Mouse (Mus musculus): Measurements from ENCODE around the gene Grik3. TPM values are rescaled to one million over a fixed set of nuclear protein-coding genes. Genes with fewer than 3 reads are reported as not detected.

Gene Grik3
- polyA plus RNA-seq, 1 experiment, result 10.3 TPM

DNA sequence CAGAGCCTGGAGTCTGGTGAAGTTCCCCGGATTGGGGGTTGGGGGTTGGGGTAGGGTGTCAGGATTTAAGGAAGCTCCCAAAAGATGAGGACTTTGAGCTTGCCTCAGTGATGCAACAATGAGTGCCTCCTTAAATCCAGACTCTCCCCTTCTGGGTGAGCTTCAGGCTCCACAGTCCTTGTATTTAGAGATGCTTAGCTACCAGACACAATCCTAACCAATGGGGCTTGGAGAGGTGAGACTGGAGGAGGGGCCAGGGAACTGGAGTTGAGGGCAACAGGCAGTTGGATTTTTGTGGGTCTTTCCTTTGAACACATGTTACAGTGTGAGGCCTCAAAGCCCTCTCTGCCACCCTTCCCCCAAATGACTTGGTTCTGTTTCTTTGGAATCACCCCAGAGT is 6.5 kb downstream of the Grik3 start:
- H3K4me1 ChIP-seq (ENCODE audit: control insufficient read depth, insufficient read depth, low read length), result peaks cover 7% of the 10 kb centered on the region
- no peak overlapping the region for H3K4me3 ChIP-seq (ENCODE audit: low read depth, low read length)
- no peaks in the 10 kb centered on the region for H3K36me3 ChIP-seq (ENCODE audit: control insufficient read depth, insufficient read depth, low read length, poor library complexity, severe bottlenecking)
- TF ChIP-seq CTCF (IDR thresholded peaks at IDR 0.05; ENCODE audit: low read depth, low read length), result no peak
- no peak for TF ChIP-seq POLR2A (IDR thresholded peaks at IDR 0.05; ENCODE audit: insufficient read depth, low read length)
- no peak for TF ChIP-seq EP300 (IDR thresholded peaks at IDR 0.05; ENCODE audit: insufficient read depth, low read depth, low read length)
- no peaks in the 10 kb centered on the region for H3K27me3 ChIP-seq (ENCODE audit: control insufficient read depth, insufficient read depth, low read length, poor library complexity, severe bottlenecking)
- H3K9me3 ChIP-seq (replicated peaks; ENCODE audit: control insufficient read depth, insufficient read depth, low read length, poor library complexity, severe bottlenecking), result no peaks in the 10 kb centered on the region
- H3K27ac ChIP-seq (ENCODE audit: insufficient read depth, low read length), result peak overlapping the region; percentile 12; the same call in 1 of the 2 replicates
- 0 out of 2 replicates have a peak overlapping the region, but pooled peaks have one; percentile 22 for H3K9ac ChIP-seq (ENCODE audit: low read depth, poor library complexity, severe bottlenecking)

DNA sequence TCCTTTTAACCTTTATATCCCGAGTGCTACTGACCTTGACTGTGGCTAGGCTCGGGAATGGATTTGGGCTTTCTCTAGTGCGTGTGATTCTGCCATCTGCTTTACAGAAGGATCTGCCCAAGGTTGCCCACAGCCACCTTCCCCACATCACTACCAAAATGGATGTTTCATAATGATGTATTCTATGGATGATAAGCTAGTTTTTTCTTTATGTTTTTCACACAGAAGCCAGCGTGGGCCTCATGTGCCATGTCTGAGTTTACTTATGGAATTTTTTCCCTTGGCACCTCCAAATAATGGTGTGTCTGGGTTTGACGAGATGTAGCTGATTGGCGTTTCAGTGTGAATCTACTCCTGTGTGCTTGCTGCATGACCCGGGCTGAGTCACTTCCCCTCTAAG is 7.0 kb downstream of the Grik3 start:
- no peaks in the 10 kb centered on the region for H3K27me3 ChIP-seq (ENCODE audit: control insufficient read depth, insufficient read depth, low read length, poor library complexity, severe bottlenecking)
- TF ChIP-seq CTCF (IDR thresholded peaks at IDR 0.05; ENCODE audit: low read depth, low read length) (no peak), POLR2A (IDR thresholded peaks at IDR 0.05; ENCODE audit: insufficient read depth, low read length) (no peak), EP300 (IDR thresholded peaks at IDR 0.05; ENCODE audit: insufficient read depth, low read depth, low read length) (no peak)
- H3K27ac ChIP-seq (ENCODE audit: insufficient read depth, low read length), result peak overlapping the region; percentile 12; the same call in 1 of the 2 replicates
- H3K4me3 ChIP-seq (ENCODE audit: low read depth, low read length), result no peak overlapping the region
- 0 out of 2 replicates have a peak overlapping the region, but pooled peaks have one; percentile 22 for H3K9ac ChIP-seq (ENCODE audit: low read depth, poor library complexity, severe bottlenecking)
- H3K4me1 ChIP-seq (ENCODE audit: control insufficient read depth, insufficient read depth, low read length), result peaks cover 7% of the 10 kb centered on the region
- no peaks in the 10 kb centered on the region for H3K36me3 ChIP-seq (ENCODE audit: control insufficient read depth, insufficient read depth, low read length, poor library complexity, severe bottlenecking)
- no peaks in the 10 kb centered on the region for H3K9me3 ChIP-seq (replicated peaks; ENCODE audit: control insufficient read depth, insufficient read depth, low read length, poor library complexity, severe bottlenecking)

DNA sequence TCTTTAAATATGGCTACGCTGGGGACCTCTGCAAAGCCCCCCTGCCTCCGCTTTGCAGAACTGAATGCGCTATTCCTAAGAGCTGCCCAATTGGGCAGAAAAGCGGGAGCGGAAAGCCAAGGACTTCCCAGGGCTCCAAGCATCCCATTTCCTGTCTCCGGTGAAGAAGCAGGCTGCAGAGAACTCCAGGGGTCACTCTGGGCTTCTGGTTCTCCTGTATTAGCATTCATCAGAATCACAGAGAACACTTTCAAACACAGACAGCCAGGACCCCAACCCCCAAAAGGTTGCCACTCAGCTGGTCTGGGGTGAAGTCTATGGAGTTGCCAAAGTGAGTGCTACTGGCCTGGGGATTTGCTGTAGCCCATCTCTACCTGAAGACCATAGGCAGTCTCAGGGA is 8.4 kb downstream of the Grik3 start:
- Histone ChIP-seq H3K36me3 (ENCODE audit: control insufficient read depth, insufficient read depth, low read length, poor library complexity, severe bottlenecking) (no peaks in the 10 kb centered on the region), H3K4me1 (ENCODE audit: control insufficient read depth, insufficient read depth, low read length) (peaks cover 7% of the 10 kb centered on the region), H3K27ac (ENCODE audit: insufficient read depth, low read length) (no peak overlapping the region), H3K27me3 (ENCODE audit: control insufficient read depth, insufficient read depth, low read length, poor library complexity, severe bottlenecking) (no peaks in the 10 kb centered on the region), H3K9me3 (replicated peaks; ENCODE audit: control insufficient read depth, insufficient read depth, low read length, poor library complexity, severe bottlenecking) (no peaks in the 10 kb centered on the region), H3K4me3 (ENCODE audit: low read depth, low read length) (no peak overlapping the region), H3K9ac (ENCODE audit: low read depth, poor library complexity, severe bottlenecking) (no peak overlapping the region)
- no peak for TF ChIP-seq EP300 (IDR thresholded peaks at IDR 0.05; ENCODE audit: insufficient read depth, low read depth, low read length)
- no peak for TF ChIP-seq CTCF (IDR thresholded peaks at IDR 0.05; ENCODE audit: low read depth, low read length)
- no peak for TF ChIP-seq POLR2A (IDR thresholded peaks at IDR 0.05; ENCODE audit: insufficient read depth, low read length)

DNA sequence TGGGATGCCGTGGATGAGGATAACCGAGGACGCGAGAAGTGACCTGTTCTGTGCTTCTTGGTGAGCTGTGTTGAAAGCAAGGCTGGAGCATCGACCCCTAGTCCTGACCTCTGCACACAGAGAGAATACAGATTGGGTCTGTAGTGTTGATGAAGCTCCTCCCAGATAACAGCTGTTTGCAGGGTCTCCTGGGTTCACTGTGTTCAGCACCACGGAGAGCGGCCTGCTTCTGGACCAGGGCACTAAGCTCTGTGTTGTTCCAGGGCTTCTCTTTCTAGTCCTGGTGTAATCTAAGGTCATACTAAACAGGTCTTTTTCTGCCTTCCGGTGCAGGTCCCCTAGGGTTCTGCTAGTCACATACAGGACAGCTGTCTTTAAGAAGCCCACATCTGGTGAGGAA is 12.4 kb downstream of the Grik3 start:
- H3K27me3 ChIP-seq (ENCODE audit: control insufficient read depth, insufficient read depth, low read length, poor library complexity, severe bottlenecking), result no peaks in the 10 kb centered on the region
- H3K36me3 ChIP-seq (ENCODE audit: control insufficient read depth, insufficient read depth, low read length, poor library complexity, severe bottlenecking), result no peaks in the 10 kb centered on the region
- H3K9me3 ChIP-seq (replicated peaks; ENCODE audit: control insufficient read depth, insufficient read depth, low read length, poor library complexity, severe bottlenecking), result no peaks in the 10 kb centered on the region
- H3K9ac ChIP-seq (ENCODE audit: low read depth, poor library complexity, severe bottlenecking), result no peak overlapping the region
- no peak overlapping the region for H3K4me3 ChIP-seq (ENCODE audit: low read depth, low read length)
- no peak for TF ChIP-seq CTCF (IDR thresholded peaks at IDR 0.05; ENCODE audit: low read depth, low read length)
- no peak for TF ChIP-seq EP300 (IDR thresholded peaks at IDR 0.05; ENCODE audit: insufficient read depth, low read depth, low read length)
- no peak for TF ChIP-seq POLR2A (IDR thresholded peaks at IDR 0.05; ENCODE audit: insufficient read depth, low read length)
- peaks cover 5% of the 10 kb centered on the region for H3K4me1 ChIP-seq (ENCODE audit: control insufficient read depth, insufficient read depth, low read length)
- H3K27ac ChIP-seq (ENCODE audit: insufficient read depth, low read length), result no peak overlapping the region

DNA sequence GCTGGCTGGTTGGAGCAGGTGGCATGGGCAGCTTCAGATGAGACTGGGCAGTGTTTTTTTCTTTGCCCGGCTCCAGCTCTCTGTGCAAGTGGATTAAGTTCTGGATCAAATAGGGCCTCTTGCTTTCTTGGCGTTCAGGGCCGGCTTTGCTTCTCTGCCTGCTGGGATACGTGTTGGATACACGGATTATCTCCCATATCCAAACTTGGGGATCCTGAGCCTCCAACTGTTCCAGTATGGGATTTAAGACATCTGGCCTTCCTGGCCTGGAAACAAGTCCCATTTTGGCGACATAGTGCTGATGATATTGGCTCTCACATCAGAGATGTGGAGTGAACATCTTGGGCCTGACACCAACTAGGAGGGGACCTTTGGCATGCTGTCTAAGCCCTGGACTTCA is 21.9 kb downstream of the Grik3 start:
- TF ChIP-seq POLR2A (IDR thresholded peaks at IDR 0.05; ENCODE audit: insufficient read depth, low read length) (no peak), EP300 (IDR thresholded peaks at IDR 0.05; ENCODE audit: insufficient read depth, low read depth, low read length) (no peak), CTCF (IDR thresholded peaks at IDR 0.05; ENCODE audit: low read depth, low read length) (no peak)
- no peak overlapping the region for H3K9ac ChIP-seq (ENCODE audit: low read depth, poor library complexity, severe bottlenecking)
- no peaks in the 10 kb centered on the region for H3K36me3 ChIP-seq (ENCODE audit: control insufficient read depth, insufficient read depth, low read length, poor library complexity, severe bottlenecking)
- H3K27me3 ChIP-seq (ENCODE audit: control insufficient read depth, insufficient read depth, low read length, poor library complexity, severe bottlenecking), result no peaks in the 10 kb centered on the region
- H3K9me3 ChIP-seq (replicated peaks; ENCODE audit: control insufficient read depth, insufficient read depth, low read length, poor library complexity, severe bottlenecking), result no peaks in the 10 kb centered on the region
- no peak overlapping the region for H3K4me3 ChIP-seq (ENCODE audit: low read depth, low read length)
- H3K27ac ChIP-seq (ENCODE audit: insufficient read depth, low read length), result no peak overlapping the region
- H3K4me1 ChIP-seq (ENCODE audit: control insufficient read depth, insufficient read depth, low read length), result no peaks in the 10 kb centered on the region

DNA sequence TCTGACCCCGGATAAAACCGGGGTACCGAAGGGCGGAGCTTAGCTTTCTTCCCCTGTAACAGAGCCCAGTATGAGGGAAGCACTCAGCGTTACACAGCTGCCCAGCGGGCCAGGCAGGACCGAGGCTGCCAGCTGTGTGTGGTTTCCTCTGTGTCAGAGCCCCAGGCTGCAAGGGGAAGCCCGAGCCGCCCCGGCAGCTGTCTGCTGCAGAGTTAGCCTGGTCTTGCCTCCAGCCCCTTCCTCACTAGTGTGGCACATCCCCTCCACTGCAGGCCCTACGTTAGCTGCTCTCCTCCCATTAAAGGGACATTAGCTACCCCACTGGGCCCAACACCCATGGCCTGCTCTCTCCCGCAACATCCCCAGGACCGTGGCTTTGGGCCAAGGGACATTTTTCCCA is 25.1 kb downstream of the Grik3 start:
- Histone ChIP-seq H3K27ac (ENCODE audit: insufficient read depth, low read length) (no peak overlapping the region), H3K4me3 (ENCODE audit: low read depth, low read length) (no peak overlapping the region), H3K9ac (ENCODE audit: low read depth, poor library complexity, severe bottlenecking) (no peak overlapping the region), H3K9me3 (replicated peaks; ENCODE audit: control insufficient read depth, insufficient read depth, low read length, poor library complexity, severe bottlenecking) (no peaks in the 10 kb centered on the region), H3K27me3 (ENCODE audit: control insufficient read depth, insufficient read depth, low read length, poor library complexity, severe bottlenecking) (no peaks in the 10 kb centered on the region), H3K36me3 (ENCODE audit: control insufficient read depth, insufficient read depth, low read length, poor library complexity, severe bottlenecking) (no peaks in the 10 kb centered on the region), H3K4me1 (ENCODE audit: control insufficient read depth, insufficient read depth, low read length) (no peaks in the 10 kb centered on the region)
- TF ChIP-seq CTCF (IDR thresholded peaks at IDR 0.05; ENCODE audit: low read depth, low read length) (no peak), EP300 (IDR thresholded peaks at IDR 0.05; ENCODE audit: insufficient read depth, low read depth, low read length) (no peak), POLR2A (IDR thresholded peaks at IDR 0.05; ENCODE audit: insufficient read depth, low read length) (no peak)

Measured in ES-Bruce4 (cell line).